Mouse (Mus musculus) lung, embryonic 16.5 days (tissue): ENCODE data around the gene Tmem207. TPM values are rescaled to one million over a fixed set of nuclear protein-coding genes. Genes with fewer than 3 reads are reported as not detected.
A peak's percentile ranks its signal among the peaks of the same experiment; 100 is the strongest.

Experiments
- ATAC-seq: fragments of 200-750 bp; cut with Nextera tagmentation; 2 replicates; pipeline ENCODE4 v1.8.0; 2017; ENCODE audit warnings: low read depth, mild to moderate bottlenecking, moderate library complexity
- H3K27ac ChIP-seq: fragments of 300-500 bp; sonication (generic); 2 replicates; pipeline ENCODE4 v1.5.1; 2014; ENCODE audit warnings: mild to moderate bottlenecking, control low read depth, low read length
- H3K27me3 ChIP-seq: fragments of 300-500 bp; sonication (generic); 2 replicates; pipeline ENCODE4 v1.6.1; 2014; ENCODE audit warnings: low read depth, low read length, mixed read lengths; ENCODE audit not compliant: control insufficient read depth, insufficient read depth
- H3K36me3 ChIP-seq: fragments of 300-500 bp; sonication (generic); 2 replicates; pipeline ENCODE4 v1.6.1; 2014; ENCODE audit warnings: low read length; ENCODE audit not compliant: control insufficient read depth, insufficient read depth
- H3K4me1 ChIP-seq: fragments of 300-500 bp; sonication (generic); replicated peaks from 2 replicates; pipeline ENCODE4 v1.6.1; 2014; ENCODE audit warnings: low read length, mixed read lengths; ENCODE audit not compliant: control insufficient read depth, insufficient read depth
- H3K4me2 ChIP-seq: fragments of 300-500 bp; sonication (generic); 2 replicates; pipeline ENCODE4 v1.6.1; 2014; ENCODE audit warnings: low read depth, low read length, control low read depth
- H3K4me3 ChIP-seq: fragments of 300-500 bp; sonication (generic); 2 replicates; pipeline ENCODE4 v1.5.1; 2014; ENCODE audit warnings: mild to moderate bottlenecking, low read length, control low read depth
- H3K9ac ChIP-seq: fragments of 300-500 bp; sonication (generic); 2 replicates; pipeline ENCODE4 v1.6.1; 2014; ENCODE audit warnings: low read length, control low read depth
- H3K9me3 ChIP-seq: fragments of 300-500 bp; sonication (generic); 2 replicates; pipeline ENCODE4 v1.6.1; 2016; ENCODE audit warnings: low read length; ENCODE audit not compliant: control insufficient read depth
- WGBS: fragments of 180-500 bp; shearing (Covaris S2); extraction: QIAGEN DNeasy Blood & Tissue Kit; methylation state at CpG from one replicate; pipeline ENCODE4 v1.1.7; 2014; 5-methylcytosine and 5-hydroxymethylcytosine counted together
- polyA plus RNA-seq: library from polyadenylated mRNA; unstranded; fragments of >200 nt; fragmentation: Nextera tagmentation; extraction: Ambion mirVana; gene quantifications from 2 replicates; pipeline ENCODE4 v1.2.1, GENCODE M21; 2015

Tmem207 gene
- not detected in 2 replicates for polyA plus RNA-seq

DNA sequence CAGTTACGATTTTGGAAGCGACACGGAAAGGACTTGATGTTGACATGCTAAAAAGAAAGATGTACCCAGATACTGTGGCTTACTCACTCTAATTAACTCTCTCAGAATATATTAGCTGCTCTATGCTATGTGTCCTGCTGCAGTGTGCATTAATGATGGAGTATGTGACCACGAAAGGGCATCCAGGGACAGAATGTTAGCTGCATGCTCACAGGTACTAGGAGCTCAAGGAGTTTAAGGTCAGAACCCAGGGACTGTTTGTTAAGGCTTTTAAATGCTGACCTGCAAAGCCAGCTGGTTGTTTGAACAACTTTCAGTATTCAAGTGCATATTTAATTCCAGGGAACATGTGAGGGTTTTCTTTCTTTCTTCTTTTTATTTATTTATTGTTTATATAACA, at the start of gene Tmem207:
TSS of gene Tmem207 (minus strand) at position 101 of the 400 bp plus-strand sequence.
- Histone ChIP-seq H3K9ac (no peak within 1 kb of the TSS), H3K9me3 (no peaks in the 10 kb centered on the region), H3K36me3 (no peaks in the 10 kb centered on the region), H3K4me1 (no peaks in the 10 kb centered on the region), H3K27ac (no peak within 1 kb of the TSS), H3K27me3 (no peaks in the 10 kb centered on the region), H3K4me3 (no peak within 1 kb of the TSS), H3K4me2 (no peak within 1 kb of the TSS)
- no peak for ATAC-seq
- WGBS: 74% methylated on average over 4 of the region's 4 CpGs

DNA sequence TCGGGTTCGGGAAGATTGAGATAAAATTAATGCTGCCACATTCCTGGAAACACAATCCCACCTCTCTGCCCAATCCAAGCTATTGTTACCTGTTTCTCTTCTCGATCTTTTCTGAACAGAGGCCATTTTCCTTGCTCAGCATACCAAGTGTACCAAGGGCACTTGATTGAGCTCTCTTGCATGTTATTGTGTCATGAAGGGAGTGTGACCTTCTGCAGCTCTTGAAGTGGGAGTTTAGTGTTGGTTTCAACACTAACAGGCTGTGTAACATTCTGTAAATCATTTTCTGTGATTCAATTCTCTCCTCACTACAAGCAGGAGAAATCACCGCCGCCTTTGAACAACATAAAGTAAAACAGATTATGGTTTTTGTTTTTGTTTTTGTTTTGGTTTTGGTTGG, 47.6 kb upstream of the Tmem207 start:
- Histone ChIP-seq H3K4me3 (no peak overlapping the region), H3K4me1 (no peaks in the 10 kb centered on the region), H3K9ac (no peak overlapping the region), H3K27me3 (no peaks in the 10 kb centered on the region), H3K9me3 (no peaks in the 10 kb centered on the region), H3K27ac (no peak overlapping the region), H3K4me2 (no peak overlapping the region), H3K36me3 (no peaks in the 10 kb centered on the region)
- ATAC-seq: no peak
- 88% methylated on average over 5 of the region's 5 CpGs for WGBS

DNA sequence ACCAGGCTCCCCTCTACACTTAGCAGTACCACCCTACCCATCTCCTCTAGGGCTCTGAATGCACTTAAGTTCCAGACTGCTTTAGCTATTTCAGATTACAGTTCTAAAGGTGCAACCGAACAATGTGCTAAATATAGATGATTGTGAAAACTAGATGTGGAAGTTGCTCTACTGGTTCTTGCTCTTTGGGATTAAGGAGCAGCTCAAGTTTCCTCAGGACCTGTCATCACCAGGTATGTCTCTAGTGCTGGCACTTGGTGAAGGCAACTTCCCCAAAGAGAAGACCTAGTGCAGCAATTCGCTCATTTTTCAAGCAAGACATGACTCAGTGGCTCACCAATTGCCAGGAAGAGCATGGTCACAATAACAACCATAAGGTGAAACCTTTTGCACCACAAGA, 45.3 kb upstream of the Tmem207 start:
- H3K27me3 ChIP-seq: no peaks in the 10 kb centered on the region
- H3K4me2 ChIP-seq: no peak overlapping the region
- H3K4me3 ChIP-seq: no peak overlapping the region
- no peak for ATAC-seq
- no peaks in the 10 kb centered on the region for H3K4me1 ChIP-seq
- no peak overlapping the region for H3K27ac ChIP-seq
- 74% methylated on average over 2 of the region's 2 CpGs for WGBS
- H3K9ac ChIP-seq: no peak overlapping the region
- no peaks in the 10 kb centered on the region for H3K36me3 ChIP-seq
- no peaks in the 10 kb centered on the region for H3K9me3 ChIP-seq

DNA sequence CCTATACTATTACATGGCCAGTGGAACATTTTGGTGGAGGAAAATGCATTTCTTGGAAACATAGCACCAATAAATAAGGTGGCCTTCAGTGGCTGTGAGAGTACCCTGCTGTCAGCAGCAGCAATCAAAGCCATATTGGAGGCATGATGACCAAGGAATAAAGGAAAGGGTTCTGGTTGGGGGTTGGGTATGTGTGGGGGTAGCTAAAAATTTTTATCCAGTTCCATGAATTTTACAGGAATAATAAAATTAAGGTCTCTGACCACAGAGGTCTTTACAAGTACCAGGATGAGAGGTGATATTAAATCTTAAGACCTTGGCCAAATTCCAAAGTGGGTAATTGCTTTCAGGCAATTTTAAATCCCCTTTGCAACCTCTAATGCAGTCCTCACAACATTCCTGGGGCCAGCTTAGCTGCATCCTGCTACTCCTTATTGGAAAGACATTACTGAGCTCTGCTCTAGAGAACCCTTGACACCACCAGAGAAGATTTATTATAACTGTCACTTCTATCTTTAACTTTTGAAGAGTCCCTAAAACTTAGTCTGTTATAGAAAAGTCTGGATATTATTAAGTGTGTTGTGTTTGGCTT, 42.9 kb upstream of the Tmem207 start:
- H3K4me1 ChIP-seq: no peaks in the 10 kb centered on the region
- no peak for ATAC-seq
- no peak overlapping the region for H3K4me3 ChIP-seq
- no peak overlapping the region for H3K27ac ChIP-seq
- no peaks in the 10 kb centered on the region for H3K27me3 ChIP-seq
- H3K36me3 ChIP-seq: no peaks in the 10 kb centered on the region
- H3K9me3 ChIP-seq: no peaks in the 10 kb centered on the region
- no peak overlapping the region for H3K4me2 ChIP-seq
- H3K9ac ChIP-seq: no peak overlapping the region

DNA sequence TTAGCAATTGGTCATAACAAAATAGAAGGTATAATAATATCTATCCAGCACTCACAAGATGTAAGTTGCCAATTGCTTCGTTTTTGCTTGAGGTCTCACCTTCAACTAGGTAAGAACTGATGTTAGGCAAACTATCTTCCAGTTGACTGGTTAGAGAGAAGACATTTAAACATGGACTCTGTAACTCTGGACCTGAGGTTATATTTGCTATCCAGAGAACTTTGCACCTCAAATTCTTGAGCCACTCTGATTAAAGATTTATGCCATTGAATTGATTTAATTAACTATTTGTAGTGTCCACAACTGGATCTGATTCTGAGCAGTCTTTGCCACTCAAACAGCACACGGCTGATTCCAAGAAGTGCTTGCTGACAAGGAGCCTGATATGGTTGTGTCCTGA, 36.2 kb upstream of the Tmem207 start:
- no peak for ATAC-seq
- no peaks in the 10 kb centered on the region; the same call in 1 of the 2 replicates for H3K4me1 ChIP-seq
- no peak overlapping the region for H3K9ac ChIP-seq
- H3K9me3 ChIP-seq: no peaks in the 10 kb centered on the region
- H3K27me3 ChIP-seq: no peaks in the 10 kb centered on the region
- no peaks in the 10 kb centered on the region for H3K36me3 ChIP-seq
- no peak overlapping the region for H3K4me3 ChIP-seq
- H3K4me2 ChIP-seq: no peak overlapping the region
- 53% methylated on average over 2 of the region's 2 CpGs for WGBS
- no peak overlapping the region for H3K27ac ChIP-seq

DNA sequence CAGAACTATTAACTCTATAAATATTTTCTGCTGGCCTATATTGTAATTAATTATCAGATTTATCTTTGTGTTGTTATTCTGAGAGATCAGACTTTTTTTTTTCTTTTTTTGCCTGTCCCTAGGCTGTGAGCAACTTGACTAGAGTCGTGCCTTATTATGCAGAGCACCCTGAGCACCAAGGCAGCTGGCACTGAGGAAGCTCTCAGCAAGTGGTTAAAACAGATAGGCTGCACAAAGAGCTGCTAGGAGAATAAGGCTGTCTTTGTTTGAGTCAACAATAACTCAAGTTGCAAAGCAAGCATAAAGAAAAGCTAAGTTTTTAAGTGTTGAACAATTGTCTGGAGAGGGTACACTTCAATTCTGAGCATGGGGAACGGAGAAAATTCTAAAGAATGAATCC, 35.2 kb upstream of the Tmem207 start:
- Histone ChIP-seq H3K36me3 (no peaks in the 10 kb centered on the region), H3K9me3 (no peaks in the 10 kb centered on the region), H3K27ac (0 out of 2 replicates have a peak overlapping the region, but pooled peaks have one; percentile 31), H3K4me2 (no peak overlapping the region), H3K4me1 (no peaks in the 10 kb centered on the region; the same call in 1 of the 2 replicates), H3K27me3 (no peaks in the 10 kb centered on the region), H3K9ac (no peak overlapping the region), H3K4me3 (no peak overlapping the region)
- 29% methylated on average over 2 of the region's 2 CpGs for WGBS
- peak; percentile 76 for ATAC-seq

DNA sequence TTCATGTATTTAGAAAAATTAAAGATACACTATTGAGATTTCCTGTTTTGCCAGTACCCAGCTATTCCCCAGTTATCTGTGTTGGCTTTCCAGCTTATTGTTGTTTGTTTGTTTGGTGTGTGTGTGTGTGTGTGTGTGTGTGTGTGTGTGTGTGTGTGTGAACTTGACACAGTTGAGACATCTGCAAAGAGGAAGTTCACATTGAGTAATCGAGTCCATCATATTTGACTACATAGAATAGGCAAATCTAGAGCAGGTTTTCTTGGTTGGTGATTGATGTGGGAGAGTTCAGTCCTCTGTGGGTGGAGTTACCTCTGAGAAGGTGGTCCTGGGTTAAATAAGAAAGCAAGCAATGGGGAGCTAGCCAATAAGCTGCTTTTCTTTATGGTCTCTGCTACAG, 32.2 kb upstream of the Tmem207 start:
- no peak for ATAC-seq
- Histone ChIP-seq H3K4me2 (no peak overlapping the region), H3K4me3 (no peak overlapping the region), H3K36me3 (no peaks in the 10 kb centered on the region), H3K27ac (no peak overlapping the region), H3K4me1 (no peaks in the 10 kb centered on the region; the same call in 1 of the 2 replicates), H3K9ac (no peak overlapping the region), H3K27me3 (no peaks in the 10 kb centered on the region), H3K9me3 (no peaks in the 10 kb centered on the region)
- 68% methylated on average over 1 of the region's 1 CpGs for WGBS

DNA sequence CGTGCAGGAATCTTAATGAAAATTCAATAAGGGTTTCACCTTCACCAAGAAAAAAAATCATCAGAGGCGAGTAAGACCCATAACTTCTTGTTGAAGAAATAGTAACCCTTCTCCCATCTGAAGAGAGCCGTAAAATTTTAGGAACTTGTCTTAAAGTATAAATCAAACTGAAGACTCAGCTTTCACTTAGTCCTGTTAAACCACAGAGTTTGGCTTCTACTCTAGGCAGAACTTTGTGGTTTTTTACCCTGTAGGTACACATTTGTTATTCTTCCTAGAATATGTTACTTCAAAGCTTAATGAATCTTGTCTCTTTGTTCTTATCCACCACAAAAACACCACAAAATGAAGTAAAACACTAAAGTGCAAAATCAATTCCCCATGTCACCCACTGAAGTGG, 25.7 kb upstream of the Tmem207 start:
- H3K27ac ChIP-seq: no peak overlapping the region
- H3K36me3 ChIP-seq: no peaks in the 10 kb centered on the region
- no peaks in the 10 kb centered on the region for H3K4me1 ChIP-seq
- no peak for ATAC-seq
- no peak overlapping the region for H3K9ac ChIP-seq
- H3K9me3 ChIP-seq: no peaks in the 10 kb centered on the region
- H3K4me2 ChIP-seq: no peak overlapping the region
- no peaks in the 10 kb centered on the region for H3K27me3 ChIP-seq
- WGBS: 77% methylated on average over 3 of the region's 3 CpGs
- no peak overlapping the region for H3K4me3 ChIP-seq

DNA sequence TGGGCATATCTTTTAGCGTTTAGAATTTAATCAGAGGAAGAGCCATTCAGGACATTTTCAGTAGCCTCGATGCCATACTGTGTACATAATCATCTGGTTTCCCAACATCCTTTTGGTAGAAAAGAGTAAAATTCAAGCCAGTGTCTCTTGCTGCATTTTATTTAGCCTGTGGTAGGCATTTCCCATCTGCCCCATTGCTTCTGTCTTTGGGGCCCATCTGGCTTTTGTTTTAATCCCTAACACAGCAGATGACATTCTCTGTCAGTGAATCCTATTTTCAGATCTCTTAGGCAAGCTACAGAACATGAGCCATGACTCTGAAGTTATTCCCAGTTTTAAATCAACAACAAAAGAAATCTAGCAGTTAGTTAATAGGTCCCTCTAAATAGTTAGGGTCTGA, 22.7 kb upstream of the Tmem207 start:
- no peaks in the 10 kb centered on the region for H3K36me3 ChIP-seq
- no peak overlapping the region for H3K27ac ChIP-seq
- WGBS: 83% methylated on average over 2 of the region's 2 CpGs
- no peak overlapping the region for H3K9ac ChIP-seq
- ATAC-seq: no peak
- no peaks in the 10 kb centered on the region for H3K4me1 ChIP-seq
- no peaks in the 10 kb centered on the region for H3K9me3 ChIP-seq
- H3K4me2 ChIP-seq: no peak overlapping the region
- no peak overlapping the region for H3K4me3 ChIP-seq
- H3K27me3 ChIP-seq: no peaks in the 10 kb centered on the region

DNA sequence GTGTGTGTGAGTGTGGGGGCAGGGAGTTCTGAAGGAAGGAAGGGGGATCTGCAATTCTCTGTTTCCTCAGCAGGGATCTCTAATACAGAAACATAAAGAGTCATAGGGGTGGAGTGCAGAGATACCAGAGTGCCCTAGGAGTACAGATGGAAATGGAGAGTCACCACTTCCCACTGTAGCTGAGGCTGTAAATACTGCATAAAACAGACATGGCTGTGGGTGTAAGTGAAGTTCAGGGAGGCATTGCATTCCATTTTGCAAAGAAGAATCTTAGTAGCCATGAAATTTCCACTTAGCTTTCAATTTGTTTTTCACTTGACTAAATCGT, 20.3 kb upstream of the Tmem207 start:
- Histone ChIP-seq H3K4me1 (no peaks in the 10 kb centered on the region), H3K27ac (no peak overlapping the region), H3K4me3 (no peak overlapping the region), H3K9me3 (no peaks in the 10 kb centered on the region), H3K36me3 (no peaks in the 10 kb centered on the region), H3K27me3 (no peaks in the 10 kb centered on the region), H3K9ac (no peak overlapping the region), H3K4me2 (no peak overlapping the region)
- ATAC-seq: 0 out of 2 replicates have a peak, but pooled peaks have one; percentile 15
- WGBS: 55% methylated on average over 1 of the region's 1 CpGs
